Mouse (Mus musculus): ENCODE results near the gene Mok. TPM values are rescaled to one million over a fixed set of nuclear protein-coding genes. Genes with fewer than 3 reads are reported as not detected.

Mok gene
- total RNA-seq, 4 experiments from 2014 or later, result 7.5 to 14.1 (median 11.5) TPM

DNA sequence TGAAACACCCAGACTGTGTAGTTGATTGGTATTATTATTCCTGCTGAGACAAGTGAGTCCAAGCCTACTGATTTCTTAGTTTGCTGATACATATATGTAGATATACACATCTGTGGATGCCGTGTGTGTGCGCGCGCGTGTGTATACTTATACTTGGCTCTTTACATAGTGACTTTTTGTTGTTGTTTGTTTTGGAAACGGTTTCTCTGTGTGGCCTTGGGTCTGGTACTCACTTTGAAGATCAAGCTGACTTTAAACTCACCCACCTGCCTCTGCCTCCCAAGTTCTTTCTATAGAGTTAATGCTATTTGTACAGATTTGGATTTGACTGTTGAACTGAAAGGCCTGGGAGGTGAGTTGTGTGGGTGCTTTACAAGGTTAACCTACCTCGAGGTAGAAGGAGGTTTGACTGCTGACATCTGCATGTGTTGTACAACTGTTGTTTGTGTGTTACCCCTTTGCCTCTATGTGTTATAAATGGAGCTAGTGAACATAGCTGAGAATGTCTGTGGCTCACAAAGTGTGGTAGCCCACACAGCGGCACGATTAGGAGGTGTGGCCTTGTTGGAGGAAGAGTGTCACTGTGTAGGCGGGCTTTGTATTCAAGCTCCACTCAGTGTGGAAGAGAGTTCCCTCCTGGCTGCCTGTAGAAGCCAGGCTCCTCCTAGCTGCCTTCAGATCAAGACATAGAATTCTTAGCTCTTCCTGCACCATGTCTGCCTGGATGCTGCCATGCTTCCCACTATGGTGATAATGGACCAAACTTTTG, 70.1 kb downstream of the Mok start:
- DNase-seq (ENCODE audit: low spot score in 2 of 2), result no peak

DNA sequence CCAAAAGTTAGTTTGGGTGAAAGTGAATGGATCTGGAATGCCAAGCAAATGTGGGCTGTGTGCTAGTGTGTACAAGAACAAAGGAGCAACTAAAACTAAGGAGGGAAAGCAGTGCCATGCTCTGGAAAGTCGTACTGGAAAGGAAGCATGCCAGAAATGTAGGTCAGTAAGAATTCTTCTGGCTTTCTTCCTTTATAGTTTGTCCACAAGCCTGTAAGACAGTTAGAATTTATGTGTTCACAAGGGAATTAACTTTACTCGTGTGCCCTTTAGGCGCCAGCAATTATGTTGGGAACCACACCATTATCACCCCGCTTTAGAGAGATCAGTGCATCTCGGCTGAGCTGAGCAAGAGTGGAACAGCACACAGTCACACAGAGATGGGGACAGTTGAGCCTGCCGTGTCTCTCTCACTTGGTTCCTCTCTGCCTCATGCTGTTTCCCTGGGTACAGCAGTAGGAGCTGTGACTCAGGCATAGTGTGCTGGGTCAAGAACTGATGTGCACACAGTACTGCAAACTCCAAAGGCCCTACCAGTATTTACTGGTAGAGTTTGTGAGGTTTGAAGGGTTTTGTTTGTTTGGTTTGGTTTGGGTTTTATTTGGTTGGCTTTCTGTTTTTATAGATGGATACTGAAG, 71.0 kb downstream of the Mok start:
- DNase-seq (ENCODE audit: low spot score in 2 of 2), result no peak

DNA sequence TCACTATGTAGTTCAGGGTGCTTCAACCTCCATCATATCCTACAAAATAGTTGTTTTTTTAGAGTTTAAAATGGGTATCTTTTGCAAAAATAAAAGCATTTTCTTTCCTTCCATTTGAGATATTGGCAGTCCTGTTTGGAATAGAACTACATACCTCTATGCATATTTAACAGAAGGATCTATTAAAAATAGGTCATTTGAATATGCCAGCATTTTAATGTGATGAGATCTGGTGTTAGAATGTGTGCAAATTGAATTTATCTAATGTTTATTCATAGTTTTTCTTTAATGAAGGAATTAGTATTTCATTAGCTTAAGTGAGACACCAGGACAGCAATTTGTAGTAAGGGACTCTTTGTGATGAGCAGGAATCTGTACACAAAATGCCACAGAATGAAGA, 72.2 kb downstream of the Mok start:
- no peak for DNase-seq (ENCODE audit: low spot score in 2 of 2)

DNA sequence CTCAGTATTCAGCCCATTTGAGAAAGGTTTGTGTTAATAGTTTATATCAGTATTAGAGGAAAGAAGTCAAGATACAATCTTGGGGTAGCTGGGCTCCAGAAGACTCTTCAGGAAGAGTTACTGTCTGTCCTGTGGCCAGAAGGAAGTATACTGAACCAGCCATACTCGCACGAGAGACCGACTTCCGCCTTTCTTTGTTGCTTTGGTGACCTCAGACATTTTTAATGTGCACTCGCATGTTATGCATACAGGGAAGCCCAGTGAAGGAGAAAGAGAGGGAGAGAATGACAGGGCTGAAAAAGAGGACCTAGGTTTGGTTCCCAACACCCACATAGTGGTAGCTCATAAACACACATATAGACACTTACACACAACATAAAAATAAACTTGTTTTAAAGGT, 76.2 kb downstream of the Mok start:
- no peak for DNase-seq (ENCODE audit: low spot score in 2 of 2)

DNA sequence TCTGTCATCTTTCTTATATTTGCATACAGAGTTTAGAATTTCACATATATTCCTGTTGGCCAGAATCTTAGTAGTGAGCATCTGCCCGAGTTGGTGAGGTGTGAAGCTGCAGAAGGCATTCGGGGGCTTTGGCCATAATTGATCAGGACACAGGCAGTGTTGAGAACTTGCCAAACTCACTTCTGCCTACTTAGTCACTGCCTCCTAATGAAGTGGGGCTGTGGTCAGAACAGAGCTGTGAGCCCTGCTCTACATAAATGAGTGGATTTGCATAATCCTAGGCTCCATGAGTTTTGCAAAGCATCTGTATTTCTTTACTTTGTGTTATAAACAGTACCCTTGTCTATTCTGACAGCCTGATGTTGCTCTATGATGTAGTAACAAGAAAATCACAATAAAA, 78.4 kb downstream of the Mok start:
- no peak for DNase-seq (ENCODE audit: low spot score in 2 of 2)

DNA sequence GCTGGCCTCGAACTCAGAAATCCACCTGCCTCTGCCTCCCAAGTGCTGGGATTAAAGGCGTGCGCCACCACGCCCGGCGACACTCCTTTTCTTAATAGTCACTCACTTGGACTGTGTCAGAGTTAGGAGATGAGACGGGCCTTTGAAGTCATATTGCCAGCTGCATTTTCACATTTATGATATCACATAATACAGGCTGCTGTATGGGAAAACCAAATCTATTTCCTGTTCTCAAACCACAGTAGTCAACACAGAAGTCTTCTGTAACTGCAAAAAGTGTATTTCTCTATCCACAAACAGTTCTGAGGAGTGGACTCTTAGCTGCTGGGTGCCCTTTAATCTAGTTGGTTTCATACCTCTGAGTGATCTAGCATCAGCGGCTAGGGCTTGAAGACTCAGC, 81.8 kb downstream of the Mok start:
- no peak for DNase-seq (ENCODE audit: low spot score in 2 of 2)

Other genes with a start within 250 kb of the Mok start
- 100 to 1,000 TPM; 273 to 309 (median 284) TPM for gene Dync1h1, start 239.5 kb downstream of the Mok start, total RNA-seq (2022)
- gene 1700001K19Rik, start 158.3 kb downstream of the Mok start, total RNA-seq (2022), result not detected
- gene Hsp90aa1, start 138.2 kb downstream of the Mok start, total RNA-seq (2022), result 1,000 to 10,000 TPM in 2 of 4 experiments, 100 to 1,000 TPM in 2; 961 to 1,174 (median 991) TPM
- gene Wdr20, start 103.0 kb downstream of the Mok start, total RNA-seq (2022), result 10 to 100 TPM; 44.8 to 62.6 (median 50.4) TPM
- 10 to 100 TPM; 12.3 to 15.4 (median 14.8) TPM for gene Zfp839, start 9.3 kb upstream of the Mok start, total RNA-seq (2022)
- gene Cinp, start 48.2 kb upstream of the Mok start, total RNA-seq (2022), result 10 to 100 TPM; 47.1 to 66.8 (median 55.9) TPM
- gene Tecpr2, start 48.3 kb upstream of the Mok start, total RNA-seq (2022), result 10 to 100 TPM; 40.1 to 46.1 (median 44.4) TPM
- gene Ankrd9, start 138.1 kb upstream of the Mok start, total RNA-seq (2022), result 10 to 100 TPM; 12.5 to 14.0 (median 12.8) TPM
- 10 to 100 TPM; 14.9 to 19.8 (median 17.1) TPM for gene Rcor1, start 198.4 kb upstream of the Mok start, total RNA-seq (2022)

Measured in layer of hippocampus, adult 8-10 months (tissue).